Mouse (Mus musculus): ENCODE measurements around the gene Gm10722.
"Not testable (repeated sequence)": the region's sequence is repeated elsewhere in the genome, so short reads cannot be mapped to it uniquely, and the experiment has no call there.

GRCm38 (mm10) chr9:3029276-3030000, 28.7 kb downstream of the Gm10722 start:
- not testable (repeated sequence) for TF ChIP-seq CTCF (IDR thresholded peaks at IDR 0.05; ENCODE audit: insufficient read depth, low read length); POLR2A (IDR thresholded peaks at IDR 0.05; ENCODE audit: borderline replicate concordance, extremely low read depth, low read depth, low read length)

Data from lung, adult 2 months (tissue).